Mouse (Mus musculus): ENCODE measurements at regions not wholly inside any gene's neighbourhood (a gene's known extent, or its start where the extent isn't known, plus 50 kb on each side); places are given as distances from the start of the nearest gene placed in this dataset.

- no peak for DNase-seq
Observed at GRCm38 (mm10) chr15:37166744-37167143, 159.2 kb upstream of the Zfp706 start.

DNA sequence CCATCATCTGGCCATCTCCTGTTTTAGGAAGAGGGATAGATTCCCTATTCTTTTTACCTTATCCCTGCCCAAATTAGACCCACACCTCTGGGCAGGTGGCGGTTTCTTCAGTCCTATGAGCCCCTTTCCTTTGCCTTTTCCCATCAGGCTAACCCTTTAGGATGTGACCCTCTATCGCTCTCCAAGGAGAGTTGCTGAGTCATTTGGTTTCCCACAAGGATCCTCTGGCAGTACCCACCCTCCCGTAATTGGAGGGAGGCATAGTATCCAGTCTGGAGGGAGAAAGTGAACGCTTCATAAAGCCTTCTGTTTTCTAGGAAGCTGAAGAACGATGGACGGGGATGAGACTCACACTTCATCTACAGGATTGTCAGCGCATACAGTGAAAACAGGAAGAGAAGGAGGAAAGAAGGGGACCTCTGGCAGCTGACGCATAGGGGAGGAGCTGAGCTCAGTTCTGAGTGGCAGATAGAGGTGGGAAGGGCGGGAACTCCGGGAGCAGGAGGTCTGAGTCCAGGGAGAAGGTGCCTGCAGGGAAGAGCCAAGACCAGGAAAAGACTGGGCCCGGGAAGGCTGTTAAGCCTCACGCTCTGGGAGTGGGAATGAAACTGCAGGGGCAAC, 158.4 kb upstream of the Zfp706 start:
- no peak for DNase-seq

DNA sequence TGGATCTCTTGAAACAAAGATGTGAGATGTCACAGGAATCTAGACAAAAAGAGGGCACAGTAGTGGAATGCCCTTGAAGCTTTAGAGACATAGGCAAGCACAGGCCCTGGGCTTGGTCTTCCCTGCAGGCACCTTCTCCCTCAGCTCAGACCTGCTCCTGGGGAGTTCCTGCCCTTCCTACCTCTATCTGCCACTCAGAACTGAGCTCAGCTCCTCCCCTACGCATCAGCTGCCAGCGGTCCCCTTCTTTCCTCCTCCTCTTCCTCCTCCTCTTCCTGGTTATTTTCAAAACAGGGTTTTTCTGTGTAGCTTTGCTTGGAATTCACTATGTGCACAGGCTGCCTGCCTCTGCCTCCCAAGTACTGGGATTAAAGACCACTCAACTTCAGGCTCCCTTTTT, 157.6 kb upstream of the Zfp706 start:
- no peak for DNase-seq

- DNase-seq = no peak
Observed at GRCm38 (mm10) chr15:37164191-37165135, 156.9 kb upstream of the Zfp706 start.

DNA sequence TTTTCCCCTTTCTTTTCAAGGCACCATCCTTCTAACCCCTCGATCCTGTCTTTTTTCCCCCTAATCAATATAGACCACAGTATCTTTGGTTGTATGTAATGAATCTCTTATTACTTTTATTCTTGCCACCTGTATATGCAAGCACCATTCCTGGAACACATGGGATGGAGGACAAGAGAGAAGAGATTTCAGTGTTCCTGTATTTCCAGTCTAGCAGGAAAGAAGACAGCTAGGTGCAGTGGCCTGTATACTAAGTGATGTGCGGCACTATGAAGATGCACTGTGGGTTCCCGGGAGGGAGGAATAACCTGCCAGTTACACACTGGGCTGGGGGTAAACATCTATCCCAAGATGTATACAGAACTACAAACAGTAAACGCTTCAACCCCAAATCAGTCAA, 152.4 kb upstream of the Zfp706 start:
- no peak for DNase-seq

GRCm38 (mm10) chr15:37159349-37159748, 151.8 kb upstream of the Zfp706 start:
- DNase-seq = no peak

DNA sequence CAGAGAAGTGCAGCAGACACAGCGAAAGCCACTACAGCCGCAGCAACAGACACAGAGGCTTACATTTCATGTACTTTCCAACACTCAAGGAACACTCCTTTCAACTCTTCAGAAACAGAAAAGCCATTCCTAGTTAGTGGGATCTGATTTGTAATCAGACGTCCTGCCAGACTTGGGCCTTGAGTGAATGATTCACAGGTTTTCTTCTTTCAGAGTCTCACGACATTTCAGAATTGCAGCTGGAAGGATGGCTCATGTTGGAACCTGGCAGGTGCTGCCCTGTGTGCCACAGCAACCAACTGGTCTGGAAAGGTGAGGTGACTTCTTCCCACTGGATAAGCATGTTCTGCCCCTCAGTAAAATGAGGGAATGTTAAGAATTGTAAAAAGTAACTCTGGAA, 149.8 kb upstream of the Zfp706 start:
- no peak for DNase-seq

- no peak for DNase-seq
Observed at GRCm38 (mm10) chr15:37154934-37155333, 147.4 kb upstream of the Zfp706 start.

- no peak for DNase-seq
Observed at GRCm38 (mm10) chr15:37153177-37153576, 145.6 kb upstream of the Zfp706 start.

- DNase-seq = peak; percentile 29
Observed at GRCm38 (mm10) chr15:37135590-37136164, 128.1 kb upstream of the Zfp706 start.

DNA sequence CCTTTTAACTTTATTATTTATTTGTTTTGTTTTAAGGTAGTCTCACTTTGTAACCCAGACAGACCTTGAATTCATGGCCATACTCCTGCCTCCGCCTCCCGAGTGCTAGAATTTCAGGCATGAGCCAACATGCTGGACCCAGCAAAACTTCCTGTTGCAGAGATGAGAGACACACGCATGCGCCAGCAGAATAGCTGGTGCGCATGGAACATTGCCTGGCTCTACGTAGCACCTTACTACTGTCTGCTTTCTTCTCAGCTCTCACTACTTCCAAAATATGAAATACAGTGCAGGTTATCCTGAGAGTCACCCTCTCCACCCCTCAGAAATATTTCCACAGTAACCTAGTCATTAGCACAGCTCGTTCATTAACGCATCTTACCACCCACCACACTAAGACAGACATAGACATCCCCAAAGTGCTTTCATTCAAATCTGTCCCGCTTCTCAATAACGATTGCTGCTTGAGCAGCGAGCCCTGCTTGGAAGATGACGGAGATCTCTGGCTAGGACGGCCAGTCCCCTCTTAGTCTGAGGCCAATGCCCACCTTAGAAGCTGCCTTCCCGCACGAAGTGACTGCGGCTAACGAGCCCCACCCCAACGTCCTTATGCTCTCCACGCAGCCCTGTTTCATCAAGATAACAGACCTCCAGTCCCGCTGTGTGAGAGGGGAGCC, 127.5 kb upstream of the Zfp706 start:
- DNase-seq = peak; percentile 43

- no peak for DNase-seq
Observed at GRCm38 (mm10) chr15:37134386-37134785, 126.8 kb upstream of the Zfp706 start.

- no peak for DNase-seq
Observed at GRCm38 (mm10) chr15:37133916-37134315, 126.3 kb upstream of the Zfp706 start.

DNA sequence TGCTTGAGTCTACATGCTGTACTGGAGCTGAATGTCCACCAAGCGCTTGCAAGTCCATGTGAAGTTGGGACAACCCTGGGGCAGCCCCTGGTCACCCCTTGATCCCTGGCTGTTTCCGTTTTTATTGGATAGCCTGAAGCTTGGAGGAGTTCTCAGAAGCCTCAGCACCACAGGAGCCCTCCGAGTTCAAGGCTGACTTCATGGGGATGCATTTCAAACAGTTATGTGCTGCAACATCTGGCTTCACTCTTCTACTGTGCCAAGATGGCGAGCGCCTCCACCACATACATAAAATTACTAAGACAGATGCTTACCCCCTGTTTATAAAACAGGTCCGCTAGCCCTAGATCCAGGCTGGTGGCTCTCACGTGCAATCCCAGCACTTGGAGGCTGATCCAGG, 120.1 kb upstream of the Zfp706 start:
- no peak for DNase-seq

GRCm38 (mm10) chr15:37127170-37127569, 119.6 kb upstream of the Zfp706 start:
- no peak for DNase-seq

DNA sequence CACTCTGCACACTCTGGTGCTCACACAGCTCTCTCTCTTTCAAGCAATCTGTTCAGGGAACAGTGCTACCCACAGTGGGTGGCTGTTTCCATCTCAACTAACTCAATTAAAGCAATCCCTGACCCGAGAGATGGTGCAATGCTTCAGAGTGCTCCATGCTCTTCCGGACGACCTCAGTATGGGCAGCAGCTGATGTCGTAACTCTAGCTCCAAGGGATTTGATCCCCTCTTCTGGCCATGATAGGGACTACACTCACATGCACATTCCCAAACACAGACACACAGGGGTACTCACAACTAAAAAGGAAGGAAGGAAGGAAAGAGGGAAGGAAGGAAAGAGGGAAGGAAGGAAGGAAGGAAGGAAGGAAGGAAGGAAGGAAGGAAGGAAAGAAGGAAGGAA, 118.2 kb upstream of the Zfp706 start:
- no peak for DNase-seq

- DNase-seq = peak; percentile 43
Observed at GRCm38 (mm10) chr15:37124951-37125350, 117.4 kb upstream of the Zfp706 start.

DNA sequence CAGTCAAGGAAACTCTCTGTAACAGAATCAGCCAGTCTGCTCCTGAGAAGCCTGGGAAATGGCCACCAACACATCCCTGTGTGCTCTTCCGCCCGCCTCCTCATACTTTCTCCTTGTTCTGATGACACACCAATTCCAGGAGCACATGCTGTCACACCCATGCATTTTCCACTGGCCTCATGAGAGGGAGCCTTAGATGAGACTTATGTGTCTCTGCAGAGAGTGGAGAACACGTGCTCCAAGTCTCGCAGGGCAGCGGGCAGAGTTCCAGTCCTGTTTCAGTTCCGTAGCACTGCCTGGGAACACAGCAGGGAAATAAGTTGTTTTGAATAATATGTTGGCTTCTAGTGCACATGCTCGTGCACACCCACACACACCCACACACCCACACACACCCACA, 116.7 kb upstream of the Zfp706 start:
- peak; percentile 61 for DNase-seq

DNA sequence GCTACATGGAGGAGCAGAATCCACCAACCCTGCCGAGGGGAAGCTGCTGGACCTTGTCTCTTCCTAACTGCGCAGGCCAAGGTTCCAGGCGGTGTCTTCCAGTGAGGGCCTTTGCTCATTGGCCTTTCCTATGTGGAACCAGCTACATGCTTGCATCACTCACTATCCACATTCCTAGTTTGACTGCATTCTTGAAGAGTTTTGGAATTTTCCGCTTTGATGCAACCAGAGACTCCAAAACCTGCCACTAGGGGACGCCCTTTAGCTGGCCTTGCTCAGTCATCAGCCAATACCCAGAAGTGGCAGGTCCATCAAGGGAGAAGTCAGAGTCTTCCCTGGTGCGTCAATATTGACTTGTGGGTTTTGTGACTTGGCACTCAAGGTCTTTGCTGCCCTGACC, 112.8 kb upstream of the Zfp706 start:
- DNase-seq = peak; percentile 85

DNA sequence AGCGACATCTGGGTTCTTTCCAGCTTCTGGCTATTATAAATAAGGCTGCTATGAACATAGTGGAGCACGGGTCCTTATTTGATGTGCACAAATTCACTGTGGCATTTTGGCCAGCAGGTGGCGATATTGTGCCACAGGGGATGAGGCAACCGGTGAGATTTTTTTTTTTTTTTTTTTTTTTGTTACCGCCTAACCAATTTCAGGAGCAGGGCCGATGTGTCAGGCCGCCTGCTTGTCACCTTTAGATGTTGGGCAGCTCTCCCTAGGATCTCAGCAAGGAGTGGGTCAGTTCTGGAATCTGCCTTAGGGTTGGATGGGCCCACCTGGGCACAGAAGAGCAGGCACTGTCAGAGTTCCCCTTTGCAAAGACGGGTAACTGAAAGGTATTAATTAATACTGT, 106.5 kb upstream of the Zfp706 start:
- DNase-seq = peak; percentile 56

- DNase-seq = no peak
Observed at GRCm38 (mm10) chr15:37110462-37110861, 102.9 kb upstream of the Zfp706 start.

DNA sequence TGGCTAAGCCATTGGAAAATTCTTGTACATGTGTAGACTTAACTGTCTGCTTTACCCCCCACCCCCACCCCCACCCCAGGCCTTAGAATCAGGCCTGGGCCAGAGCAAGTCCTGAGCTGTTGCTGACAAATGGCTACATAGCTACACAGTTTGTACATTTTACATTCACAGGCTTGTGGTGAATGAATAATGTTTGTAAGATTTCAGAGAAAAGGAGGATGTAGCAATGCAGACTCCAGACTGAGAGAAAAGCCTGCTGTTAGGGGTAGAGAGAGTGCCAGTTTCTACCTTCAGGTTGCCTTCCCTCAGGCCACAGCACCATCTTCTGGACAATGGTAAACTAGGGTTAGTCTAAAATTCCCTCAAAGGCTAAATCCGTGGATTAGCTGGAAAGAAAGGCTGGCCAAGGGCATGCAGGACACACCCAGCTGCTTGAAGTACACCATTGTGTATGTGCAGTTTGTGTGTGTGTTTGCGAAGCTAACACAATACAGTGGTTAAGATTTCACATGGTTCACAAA, 94.5 kb upstream of the Zfp706 start:
- no peak for DNase-seq

GRCm38 (mm10) chr15:37101419-37101818, 93.8 kb upstream of the Zfp706 start:
- no peak for DNase-seq

Data from right cerebral cortex, adult 18-20 months (tissue).